Mouse (Mus musculus) monocyte, adult 2 months (primary cell): ENCODE measurements around the gene Bri3.

Source experiments
- DNase-seq, 2 experiments: peaks; one replicate each; pipeline ENCODE4 v3.0.0; 2022; ENCODE audit warnings: low spot score in 2 of 2, low read depth in 1 of 2

Bri3 gene

DNA sequence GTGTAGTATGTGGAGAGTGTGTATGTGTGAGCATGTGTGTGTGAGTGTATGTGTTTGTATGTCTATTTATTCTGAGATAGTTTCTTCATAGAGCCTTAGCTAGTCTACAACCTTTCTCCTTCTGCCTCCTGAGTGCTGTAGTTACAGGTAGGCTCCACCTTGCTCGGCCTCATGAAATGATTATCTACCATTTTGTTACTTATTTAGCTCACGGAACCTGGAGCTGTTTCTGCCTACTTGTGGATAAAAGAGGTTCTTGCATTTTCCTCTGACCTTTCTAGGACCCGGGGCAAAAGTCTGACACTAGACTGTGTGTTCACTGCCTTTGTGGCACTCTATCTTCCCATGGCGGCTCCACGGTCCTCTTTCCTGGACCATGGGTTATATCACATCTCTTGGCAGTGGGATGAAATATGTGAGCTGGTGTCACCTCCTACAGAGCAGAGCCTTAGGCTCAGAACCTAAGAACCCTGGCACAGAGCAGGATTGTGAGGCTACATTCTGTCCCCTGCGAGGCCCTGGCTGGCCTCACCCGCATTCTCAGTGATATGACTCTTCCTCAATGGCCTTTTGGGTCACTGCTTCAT is at the start of gene Bri3:
Gene Bri3 (plus strand): TSS at position 537 of the 587 bp plus-strand sequence.
- DNase-seq, result no peak

DNA sequence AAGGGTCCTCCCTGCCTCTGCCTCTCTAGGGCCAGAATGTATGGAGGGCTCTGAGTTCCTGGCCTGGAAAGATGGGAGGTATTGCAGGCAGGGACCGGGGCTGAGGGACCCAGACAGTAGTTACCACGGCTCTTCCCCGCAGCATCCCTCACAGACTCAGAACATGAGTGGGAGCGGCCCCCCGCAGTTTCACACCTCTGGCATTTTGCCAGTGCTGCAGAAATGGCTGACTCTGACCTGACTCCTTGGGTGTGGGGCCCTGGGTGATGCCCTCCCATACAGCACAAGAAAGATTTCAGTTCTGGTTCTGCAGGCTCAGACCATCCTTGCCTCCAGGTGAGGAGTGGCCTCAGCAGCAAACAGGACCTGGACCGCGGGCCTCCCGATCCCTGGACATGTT is 48.7 kb upstream of the Bri3 start:
- no peak for DNase-seq

DNA sequence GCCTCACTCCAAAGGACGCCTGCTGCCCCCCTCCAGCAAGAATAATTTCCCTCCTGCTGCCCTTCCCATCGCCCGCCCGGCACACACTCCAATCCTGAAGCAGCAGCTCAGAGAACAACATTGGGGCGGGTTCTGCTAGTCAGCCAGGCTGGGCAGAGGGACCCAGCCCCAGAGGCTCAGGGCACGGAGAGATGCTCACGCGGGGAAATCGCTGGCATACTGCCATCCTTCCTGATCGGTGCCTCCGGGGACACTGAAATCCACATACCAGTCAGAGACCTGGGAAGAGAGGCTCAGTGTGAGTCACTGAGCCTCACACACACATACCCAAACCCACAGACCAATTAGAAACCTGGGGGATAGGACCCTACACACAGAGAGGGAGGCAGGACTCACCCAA is 43.6 kb upstream of the Bri3 start:
- DNase-seq, result no peak

DNA sequence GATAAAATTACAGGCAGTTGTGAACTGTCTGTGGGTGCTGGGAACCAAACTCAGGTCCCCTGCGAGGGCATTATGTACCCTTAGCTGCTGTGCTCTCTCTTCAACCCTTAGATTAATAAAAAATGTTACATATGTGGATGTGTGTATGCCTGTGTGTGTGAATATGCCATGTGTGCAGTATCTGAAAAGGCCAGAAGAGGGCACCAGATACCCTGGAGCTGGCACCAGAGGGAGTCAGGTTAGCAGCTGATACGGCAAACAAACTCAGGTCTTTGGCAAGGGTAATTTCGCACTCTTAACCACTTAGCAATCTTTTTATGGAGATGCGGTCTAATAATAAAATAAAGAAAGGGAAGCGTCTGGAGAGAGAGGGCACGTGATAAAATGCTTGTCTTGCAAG is 41.8 kb upstream of the Bri3 start:
- DNase-seq, result no peak

DNA sequence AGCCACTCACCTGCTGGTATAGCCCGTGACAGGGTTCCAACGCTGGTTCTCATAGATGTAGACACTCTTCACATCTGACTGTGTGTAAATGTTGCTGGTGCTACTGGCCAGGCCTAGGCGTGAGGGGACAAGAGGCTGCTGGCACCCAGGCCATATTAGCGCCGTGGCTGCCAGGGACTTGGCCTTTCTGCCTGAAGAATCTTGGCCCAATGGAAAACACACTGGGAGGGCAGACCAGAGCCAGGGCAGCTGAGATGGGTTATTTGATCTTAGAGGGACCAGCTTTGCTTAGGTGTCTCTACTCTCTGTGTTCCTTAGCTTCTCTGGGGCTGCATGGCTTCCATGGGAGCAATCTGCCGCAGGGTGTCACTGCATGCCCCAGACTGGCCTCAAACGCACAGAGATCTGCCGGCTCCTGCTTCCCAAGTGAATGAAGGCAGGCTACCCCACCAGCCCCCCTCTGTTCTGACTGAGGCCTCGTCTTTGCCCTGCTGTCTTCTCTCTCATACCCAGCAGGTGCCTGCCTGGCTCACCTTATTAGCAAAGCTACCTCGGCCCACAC is 40.8 kb upstream of the Bri3 start:
- DNase-seq, result no peak

DNA sequence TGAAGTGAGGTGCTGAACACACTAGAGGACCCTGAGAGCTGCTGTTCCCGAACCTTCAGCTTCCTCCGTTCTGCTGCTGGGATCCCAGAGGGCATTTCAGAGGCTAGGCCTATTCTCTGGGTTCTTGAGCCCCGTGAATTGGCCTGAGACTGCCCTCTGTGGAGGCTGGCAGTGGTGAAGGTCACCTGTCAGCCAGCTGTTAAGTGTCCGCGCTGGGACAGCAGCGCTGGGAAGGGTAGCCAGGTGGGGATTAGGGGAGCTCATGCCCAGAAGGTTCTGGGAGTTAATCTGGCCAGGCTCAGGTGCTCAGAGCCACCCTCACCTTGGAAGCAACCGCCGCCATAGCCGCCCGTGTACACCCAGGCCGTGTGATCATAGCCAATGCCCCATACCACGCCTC is 39.9 kb upstream of the Bri3 start:
- DNase-seq, result no peak

DNA sequence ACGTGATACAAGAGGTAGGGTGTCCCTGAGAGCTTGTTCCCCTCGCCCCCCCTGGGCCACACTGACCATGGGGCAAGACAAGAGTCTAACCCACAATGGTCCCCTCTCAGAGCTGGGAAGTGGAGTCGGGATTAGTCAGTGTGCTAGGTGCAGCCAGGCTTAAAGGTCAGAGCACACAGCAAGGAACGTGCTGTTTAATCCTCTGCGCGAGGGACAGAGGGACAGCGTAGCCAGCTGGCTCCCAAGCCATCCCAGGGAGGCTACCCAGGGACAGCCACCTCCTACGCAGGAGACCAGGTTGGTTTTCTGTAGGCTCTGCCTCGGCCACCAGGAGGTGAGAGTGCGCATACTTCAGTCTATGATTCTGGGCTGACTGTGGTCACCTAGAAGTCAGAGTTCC is 39.3 kb upstream of the Bri3 start:
- no peak for DNase-seq

DNA sequence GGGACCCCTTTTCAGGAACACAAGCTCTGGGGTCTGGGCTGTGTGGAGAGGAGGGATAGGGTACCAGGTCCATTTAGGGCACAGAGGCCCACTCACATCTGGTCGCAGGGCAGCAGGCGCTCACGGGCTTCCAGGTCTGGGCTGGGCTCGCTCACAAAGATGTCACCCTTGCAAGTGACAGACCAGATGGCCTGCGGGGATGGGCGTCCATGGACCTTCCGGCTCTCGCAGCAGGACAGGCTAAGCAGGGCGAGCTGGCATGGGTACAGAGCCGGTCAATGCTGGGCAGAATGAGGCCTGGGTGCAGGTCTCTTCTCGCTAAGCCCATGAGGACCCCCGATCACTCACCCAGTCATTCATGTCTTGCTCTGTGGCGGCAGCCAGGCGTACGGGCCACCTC is 38.2 kb upstream of the Bri3 start:
- no peak for DNase-seq

DNA sequence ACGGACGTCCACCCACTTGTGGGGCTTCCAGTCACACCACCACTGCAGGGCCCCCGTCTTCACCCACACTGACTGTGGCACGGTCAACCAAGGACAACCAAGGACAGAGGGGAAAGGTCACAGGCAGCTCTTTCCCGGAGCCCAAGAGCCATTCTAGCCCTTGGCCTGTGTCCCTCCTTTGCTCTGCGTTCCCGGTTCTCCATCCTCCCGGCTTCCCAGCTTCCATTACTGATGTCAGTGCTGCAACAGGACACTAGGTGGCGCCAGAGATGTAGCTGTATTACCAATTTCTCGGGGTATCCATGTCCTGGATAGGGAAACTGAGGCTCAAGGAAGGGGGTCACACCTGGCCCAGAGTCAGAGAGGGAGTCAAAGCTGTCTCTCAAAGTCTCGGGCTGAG is 36.8 kb upstream of the Bri3 start:
- no peak for DNase-seq

DNA sequence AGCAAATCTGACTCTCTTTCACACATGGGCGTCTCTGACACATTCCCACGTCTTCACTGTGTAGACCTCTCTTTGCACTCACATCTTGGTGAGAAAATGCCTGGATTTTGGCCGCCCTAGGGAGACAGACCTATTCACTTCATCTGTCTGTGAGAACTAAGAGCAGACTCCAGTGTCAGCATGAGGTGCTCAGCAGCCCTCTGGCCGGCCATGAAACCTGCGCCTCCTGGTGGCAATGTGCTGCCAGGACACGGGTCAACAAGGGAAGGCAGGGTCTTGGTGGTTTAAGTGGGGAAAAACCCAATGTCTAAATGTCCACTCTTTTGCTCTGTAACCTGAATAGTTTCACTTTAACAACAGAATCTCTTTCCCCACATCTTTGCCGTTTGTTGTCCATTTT is 29.8 kb upstream of the Bri3 start:
- peak in 1 of 2 experiments; percentile 26 for DNase-seq

DNA sequence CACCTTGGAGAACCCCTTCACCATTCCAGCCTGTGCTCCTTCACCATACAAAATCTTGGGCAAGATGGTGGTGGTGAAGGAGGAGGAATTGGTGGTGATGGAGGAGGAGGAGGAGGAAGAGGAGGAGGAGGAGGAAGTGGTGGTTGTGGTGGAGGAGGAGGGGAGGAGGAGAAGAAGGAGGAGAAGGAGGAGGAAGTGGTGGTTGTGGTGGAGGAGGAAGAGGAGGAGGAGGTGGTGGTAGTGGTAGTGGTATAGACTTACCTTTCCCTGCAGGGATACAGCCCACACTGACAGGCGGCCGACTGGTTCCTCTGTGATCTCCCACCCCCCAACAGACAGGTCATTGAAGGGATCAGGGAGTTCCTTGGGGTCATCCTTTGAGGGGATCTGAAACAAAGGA is 28.2 kb upstream of the Bri3 start:
- no peak for DNase-seq

DNA sequence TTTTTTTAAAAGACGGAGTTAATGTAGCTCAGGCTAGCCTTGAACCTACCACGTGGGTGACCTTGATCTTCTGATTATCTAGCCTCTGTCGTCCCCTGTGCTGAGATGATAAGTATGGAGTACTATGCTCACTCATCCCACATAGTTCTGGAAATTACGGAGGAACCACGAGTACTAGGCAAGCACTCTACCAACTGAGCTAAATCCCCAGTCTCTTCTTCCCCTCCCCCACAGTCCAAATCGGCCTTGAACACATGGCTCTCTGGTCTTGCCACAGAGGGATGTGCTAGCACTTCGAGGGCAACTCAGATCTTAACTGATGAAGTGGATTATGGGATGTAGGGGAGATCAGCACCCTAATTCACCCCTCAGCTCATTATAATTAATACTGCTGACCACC is 26.2 kb upstream of the Bri3 start:
- no peak for DNase-seq

DNA sequence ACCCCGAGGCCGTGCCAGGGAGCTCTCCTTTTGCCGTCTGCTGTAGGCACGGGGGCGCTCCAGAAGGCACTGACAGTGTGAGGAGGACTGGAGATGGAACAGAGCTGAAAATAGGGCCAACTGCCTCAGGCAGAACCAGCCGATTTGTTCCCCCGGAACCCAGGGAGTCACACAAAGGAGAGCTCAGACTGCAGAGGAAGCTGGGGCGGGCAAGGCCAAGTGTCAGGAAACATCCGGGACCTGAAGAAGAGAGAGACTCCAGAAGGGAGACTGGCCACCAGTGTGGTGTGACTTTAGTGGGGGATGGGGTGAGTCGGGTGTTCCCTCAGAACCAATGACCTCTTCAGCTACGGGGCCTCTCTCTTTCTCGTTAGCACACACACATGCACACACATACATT is 24.9 kb upstream of the Bri3 start:
- no peak for DNase-seq

DNA sequence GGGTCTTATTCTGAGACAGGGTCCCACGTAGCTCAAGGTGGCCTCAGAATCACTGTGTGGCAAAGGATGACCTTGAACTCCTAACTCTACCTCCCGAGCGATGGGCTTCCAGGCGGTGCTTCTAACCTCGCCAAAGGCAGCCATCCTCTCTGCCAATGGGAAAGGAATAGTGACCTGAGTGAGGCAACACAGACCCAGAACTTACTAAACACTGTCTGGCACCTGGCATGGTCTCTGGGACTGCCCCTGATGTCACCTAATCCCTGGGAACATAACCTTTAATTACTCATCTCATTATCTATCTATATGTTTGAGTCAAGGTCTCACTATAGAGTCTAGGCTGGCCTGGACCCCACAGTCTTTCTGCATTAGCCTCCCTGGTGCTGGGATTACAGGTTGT is 24.3 kb upstream of the Bri3 start:
- DNase-seq, result no peak

DNA sequence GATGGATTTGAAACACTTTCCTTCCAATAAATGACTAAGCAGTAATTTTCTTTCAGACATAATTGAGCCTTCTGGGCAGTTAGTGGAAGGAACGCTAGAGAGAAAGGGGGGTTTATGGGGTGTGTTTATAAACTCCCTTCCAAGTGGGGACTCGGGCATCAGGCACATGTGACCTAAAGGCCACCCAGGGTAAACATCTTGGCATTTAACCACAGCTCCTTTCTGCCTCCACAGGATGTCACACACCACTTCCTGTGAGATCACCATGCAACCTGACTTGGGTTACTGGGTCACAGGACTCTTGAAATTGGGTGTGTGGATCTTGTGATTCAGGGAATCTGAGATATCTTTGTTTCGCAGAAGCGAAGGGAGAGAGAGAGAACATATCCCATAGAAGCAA is 22.9 kb upstream of the Bri3 start:
- peak; percentile 16 to 20 for DNase-seq

DNA sequence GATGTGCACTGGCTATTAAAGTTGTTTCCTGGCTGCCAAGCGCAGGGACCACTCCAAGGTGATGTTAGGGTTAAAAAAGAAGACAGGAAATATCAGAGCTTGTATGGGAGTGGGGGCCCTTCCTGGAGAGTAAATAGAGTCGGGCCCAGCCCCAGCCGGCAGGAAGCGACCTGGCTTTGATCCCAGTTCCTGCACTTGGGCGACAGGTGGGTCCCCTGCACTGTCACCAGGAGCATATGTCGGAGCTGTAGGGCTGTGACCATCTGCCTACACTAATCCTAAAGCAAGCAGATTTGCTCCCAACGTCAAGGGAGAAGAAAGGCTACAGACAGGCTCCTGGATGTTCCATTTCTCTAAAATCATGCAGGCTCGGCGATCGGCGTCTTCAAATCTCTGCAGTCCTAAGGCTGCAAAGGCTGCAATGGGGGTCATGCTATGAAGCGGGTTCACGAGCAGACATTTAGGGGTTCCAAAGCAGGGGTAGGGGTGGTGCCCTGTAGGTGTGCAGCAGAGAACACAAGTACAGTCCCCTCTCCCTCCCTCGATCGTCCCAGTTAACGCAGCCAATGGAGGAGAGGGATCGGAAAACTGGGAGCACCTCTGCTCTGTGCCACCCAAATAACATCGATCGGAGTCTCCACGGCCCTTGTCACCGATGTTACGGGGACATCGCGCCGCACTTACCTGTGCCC is 21.3 kb upstream of the Bri3 start:
- no peak for DNase-seq

DNA sequence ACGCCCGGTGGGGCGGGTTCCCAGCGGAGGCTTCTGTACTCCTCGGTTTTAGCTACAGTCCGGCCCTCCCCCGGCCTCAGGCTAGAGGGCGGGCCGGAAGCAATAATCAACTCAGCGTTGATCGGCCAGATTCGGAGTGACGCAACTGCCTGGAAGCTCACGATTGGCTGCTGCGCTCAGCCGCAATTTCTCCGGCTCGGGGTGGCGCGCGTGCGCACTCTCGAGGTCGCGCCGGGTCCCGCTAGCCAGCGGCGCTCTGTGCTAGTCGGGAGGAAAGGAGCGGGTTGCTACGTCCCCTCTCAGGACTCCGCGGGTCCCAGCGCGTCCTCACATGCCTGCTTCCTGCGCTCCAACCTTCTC is 20.8 kb upstream of the Bri3 start, which contains the start of gene Tecpr1:
Gene Tecpr1 (minus strand): TSS at position 113 of the 360 bp plus-strand sequence.
- peak; percentile 78 to 85 for DNase-seq

DNA sequence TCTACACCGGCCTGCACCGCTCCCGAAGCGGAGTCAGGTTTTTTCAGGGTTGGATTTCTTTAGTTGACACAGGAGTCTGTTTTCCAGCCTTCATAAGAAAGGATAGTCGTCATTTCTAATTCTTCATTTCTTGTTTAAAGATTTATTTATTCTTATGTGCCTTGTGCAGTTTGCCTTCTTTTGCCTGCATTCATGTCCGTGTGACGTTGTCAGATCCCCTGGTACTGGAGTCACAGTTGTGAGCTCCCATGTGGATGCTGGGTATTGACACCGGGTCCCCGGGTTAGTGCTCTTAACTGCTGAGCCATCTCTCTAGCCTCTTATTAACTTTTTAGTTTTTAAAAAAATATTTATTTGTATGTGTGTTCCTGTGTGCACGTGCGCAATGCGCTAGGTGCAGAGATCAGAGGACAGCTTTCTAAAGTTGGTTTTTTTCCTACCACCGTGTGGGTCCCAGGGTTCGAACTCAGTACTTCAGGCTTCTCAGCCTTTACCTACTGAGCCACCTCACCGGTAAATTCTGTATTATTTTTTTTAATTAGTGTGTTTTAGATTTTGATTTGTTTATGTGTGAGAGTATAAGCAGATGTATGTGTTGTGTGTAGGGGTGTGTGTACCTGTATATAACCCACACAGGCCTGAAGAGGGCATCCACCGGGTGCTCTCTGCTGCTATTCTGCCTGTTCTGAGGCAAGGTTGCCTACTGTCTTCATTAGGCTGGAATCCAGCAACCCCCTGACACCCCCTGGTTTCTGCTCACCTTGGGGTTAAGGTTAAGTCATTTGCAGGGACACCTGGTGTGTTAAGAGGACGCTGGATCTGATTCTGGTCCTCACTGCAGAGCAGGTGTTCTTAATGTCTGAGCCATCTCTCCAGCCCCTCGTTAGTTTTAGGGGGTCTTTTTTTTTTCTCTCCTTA is 20.1 kb upstream of the Bri3 start:
- no peak for DNase-seq

DNA sequence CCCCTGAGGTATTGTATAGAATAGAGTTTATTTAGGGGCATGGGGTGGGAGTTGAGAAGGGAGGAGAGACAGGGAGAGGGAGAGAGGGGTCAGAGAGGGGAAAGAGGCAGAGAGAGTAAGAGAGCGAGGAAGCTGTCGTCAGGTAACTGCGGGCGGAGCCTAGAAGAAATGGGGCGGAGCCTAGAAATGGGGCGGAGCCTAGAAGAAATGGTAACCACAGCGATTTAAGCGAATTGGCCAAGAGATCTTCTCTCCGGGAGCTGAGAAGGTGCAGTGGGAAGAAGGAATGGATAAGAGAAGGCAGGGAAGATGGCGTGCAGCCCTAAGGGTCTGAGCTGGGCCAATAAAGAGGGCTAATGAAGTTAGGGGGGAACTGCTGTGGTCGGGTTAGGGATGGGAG is 18.0 kb upstream of the Bri3 start:
- DNase-seq, result no peak

DNA sequence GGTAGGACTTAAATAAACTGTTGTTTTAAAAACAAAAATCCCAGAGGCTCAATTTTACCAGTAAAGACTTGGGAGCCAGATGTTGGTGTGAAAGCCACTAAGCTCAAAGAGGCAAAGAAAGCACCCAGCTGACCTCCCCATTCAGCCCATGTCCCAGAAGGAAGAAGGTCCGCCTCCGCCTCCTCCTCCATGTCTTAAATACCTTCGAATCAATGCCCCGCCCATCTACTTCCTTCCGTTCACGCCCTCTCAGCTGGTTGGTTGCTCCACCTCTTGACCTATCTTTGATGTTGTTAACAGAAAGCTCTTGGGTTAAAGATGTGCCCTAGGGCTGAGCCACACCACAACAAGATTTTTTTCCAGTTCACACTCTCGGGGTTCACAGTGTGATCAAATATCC is 14.0 kb upstream of the Bri3 start:
- no peak for DNase-seq

DNA sequence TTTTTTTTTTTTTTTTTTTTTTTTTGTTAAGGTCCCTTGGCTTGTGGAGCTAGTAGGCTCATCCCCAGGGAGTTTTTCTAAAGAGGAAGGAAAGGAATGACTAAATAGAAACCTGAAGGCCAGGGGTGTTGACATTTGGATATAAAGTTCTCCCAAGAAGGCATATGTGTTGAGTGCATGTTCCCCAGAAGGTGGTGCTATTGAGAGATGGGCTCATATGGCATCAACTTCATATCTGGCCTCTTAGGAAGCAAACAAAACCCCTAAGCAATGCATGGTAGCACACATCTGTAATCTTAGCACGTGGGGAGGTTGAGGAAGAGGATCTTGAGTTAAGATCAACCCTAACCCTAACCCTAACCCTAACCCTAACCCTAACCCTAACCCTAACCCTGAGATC is 12.8 kb upstream of the Bri3 start:
- no peak for DNase-seq

DNA sequence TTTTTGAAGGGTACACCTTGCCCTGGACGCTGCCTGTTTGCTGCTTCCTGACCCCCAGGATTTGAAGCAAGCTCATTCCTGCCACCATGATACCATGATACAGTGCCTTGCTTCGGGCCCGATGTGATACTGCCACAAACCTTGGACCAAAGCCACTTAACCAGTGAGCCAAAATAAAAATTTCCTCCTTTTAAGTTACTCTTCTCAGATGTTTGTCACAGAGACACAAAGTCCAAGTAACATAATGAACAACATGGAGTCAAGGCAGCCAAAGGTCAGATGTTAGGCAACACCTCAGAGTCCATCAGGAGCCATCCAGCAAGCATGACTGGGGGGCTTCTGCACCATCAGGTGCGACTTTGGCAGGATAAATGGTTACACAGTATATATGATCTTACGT is 11.7 kb upstream of the Bri3 start:
- DNase-seq, result no peak
